Mouse (Mus musculus) cerebellum, adult 11-12 months (tissue): ENCODE data around the gene Mfsd12.

Source experiments
- DNase-seq: peaks from one replicate; pipeline ENCODE4 v3.0.0; 2022

Mfsd12 gene

DNA sequence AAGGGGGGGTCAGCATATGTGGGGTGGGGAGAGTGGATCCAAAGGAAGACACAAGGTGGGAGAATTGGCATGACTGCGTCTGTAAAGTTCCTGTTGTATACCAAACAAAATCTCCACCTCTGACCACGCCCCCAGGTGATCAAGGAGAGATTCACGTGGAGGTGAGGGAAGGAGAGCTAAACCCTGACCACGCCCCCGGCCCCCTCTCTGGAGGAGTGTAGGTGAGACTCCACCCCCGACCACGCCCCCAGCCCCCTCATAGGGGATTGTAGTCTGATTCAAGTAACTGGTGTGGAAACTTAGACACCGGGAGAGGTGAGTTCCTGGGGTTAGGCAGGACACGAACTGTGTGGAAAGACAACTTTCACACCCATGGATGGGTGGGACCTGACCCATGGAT lies 46.8 kb downstream of the Mfsd12 start:
- DNase-seq: no peak

DNA sequence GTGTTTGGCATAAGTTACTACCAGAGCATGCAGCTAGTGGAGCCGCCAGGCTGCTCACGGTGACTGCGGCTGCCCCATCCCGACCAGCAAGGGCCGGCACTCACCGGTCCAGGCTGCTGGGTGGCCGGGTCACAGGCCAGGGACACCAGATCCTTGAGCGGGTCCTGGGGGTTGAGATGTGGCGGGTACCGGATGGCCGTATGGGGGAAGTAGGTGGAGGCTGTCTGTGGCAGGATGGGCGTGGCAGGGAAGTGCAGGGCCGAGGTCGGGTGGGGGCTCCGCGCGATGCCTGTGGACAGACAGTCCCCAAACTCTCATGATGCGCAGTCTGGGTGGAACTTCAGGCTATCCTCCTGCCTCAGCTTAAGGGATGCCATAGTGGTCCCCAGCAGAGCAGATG lies 47.4 kb downstream of the Mfsd12 start:
- DNase-seq: no peak

DNA sequence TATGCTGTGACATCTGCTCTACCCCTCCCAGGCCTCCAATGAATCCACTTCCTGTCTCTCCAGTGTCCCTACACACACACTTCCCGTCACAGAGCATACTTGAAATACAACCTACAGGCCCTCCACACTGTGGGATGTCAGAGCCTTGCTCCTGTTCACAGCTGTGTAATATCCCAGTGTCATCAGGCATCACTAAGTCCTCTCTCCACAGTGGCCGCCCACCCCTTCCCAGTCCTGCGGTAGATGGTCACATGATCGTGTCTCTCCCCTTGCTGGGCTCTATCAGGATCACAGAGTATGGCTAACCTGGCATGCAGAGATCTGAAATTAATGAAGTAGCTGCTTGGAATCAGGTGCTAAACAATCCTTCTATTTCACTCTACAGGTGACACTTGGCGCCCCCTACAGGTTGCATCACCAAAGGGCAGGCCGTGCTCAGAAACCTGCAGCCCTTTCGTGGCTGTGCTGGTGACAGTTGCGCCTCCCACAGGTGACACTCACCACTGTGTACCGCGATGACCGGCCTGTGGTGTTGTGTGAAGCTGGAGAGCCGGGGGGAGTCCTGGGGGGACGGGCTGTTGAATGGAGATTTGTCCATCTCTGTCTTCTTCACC lies 48.4 kb downstream of the Mfsd12 start:
- DNase-seq: peak; percentile 83

DNA sequence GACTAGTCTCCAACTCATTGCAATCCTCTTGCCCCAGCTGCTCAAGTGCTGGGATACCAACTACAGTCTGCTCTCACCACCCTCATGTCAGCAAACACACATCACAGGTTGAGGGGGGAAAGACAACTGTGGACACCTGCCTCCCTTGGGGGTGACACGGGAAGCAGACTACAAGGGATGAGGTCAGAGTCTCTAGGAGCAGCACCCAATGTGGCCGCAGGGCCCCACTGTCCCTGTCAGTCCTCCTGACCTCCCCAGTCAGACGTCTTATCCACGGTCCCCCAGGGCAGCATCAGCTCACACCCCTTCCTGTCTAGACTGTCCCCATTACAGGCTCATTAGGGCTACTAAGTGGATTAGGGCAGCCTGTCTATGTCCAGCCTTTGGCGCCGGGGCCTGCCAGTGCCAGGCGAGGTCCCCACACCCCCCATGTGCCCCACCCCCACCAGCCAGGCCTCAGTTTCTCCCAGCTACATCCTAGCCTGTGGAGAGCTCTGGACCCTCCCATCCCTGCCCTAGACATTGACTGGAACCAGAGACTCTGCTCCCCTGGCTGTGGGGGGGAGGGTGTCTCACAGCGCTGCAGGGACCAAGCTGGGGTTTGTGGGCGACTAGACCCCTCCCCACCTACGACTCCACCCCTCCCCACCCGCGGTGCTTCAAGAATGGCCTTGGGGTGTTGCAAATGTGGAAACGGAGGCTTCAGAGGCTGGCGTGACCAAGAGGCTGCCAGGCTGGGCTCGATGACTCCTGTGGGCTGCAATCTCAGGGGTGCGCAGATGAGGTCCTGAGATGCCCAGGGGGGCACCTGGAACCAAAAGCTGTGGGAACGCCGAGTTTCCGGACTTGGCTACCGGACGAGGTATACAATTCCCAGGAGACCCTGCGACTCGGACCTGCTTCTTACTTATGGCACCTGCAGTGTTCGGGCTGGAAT lies 49.5 kb downstream of the Mfsd12 start:
- DNase-seq: peak; percentile 69

DNA sequence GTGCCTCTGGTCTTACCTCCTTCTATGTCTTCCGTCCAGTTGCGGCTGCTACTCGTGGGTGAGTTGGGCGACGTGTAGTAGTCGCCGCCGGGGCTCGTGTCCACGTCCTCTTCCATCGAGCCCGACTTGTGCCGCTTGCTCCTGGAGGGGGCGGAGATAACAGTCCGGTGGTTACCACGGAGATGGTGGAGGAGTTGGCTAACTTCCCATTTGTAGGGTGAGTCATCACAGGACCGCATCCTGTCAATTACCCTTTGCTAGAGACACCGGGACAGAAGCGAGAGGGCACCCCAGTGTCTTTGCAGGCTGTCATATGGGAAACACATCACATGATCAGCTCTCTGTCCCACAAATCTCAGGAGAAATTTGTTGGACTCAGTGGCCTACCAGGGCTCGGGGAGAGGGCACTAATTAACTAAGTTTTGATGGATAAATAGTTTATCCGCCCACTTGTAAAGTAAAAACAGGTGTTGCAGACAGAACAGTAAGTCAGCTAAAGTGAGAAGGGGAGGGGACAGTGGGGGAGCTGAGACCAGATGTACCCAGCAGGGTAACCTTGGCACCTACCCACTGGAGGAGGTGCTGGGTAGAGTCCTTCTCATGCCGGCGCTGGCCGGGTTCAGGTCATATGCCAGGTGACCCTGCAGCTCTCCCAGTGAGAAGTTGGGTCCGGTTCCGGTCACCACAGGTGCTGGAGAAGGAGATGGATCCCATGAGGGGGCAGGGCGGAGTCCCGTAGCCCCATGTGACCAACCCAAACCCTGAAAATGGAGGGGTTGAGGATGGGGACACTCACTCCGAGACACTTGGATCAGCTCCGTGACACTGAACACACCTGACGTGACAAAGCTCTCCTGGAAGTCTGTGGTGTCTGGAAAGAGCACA lies 50.5 kb downstream of the Mfsd12 start:
- DNase-seq: peak; percentile 89

DNA sequence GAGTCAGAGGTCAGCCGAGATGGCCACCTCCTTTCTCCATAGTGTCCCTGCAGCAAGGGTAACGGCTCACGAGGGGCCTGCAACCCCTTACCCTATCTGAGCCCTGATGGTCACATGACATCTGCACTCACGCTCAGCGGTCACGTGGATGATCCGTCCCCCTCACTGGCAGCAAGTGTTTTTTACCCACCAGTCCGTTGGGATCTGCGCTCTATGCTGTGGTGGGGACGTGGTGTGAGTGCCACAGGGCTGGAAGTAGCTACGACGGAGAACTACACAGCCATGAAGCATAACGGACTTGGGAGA lies 51.1 kb downstream of the Mfsd12 start:
- no peak for DNase-seq

DNA sequence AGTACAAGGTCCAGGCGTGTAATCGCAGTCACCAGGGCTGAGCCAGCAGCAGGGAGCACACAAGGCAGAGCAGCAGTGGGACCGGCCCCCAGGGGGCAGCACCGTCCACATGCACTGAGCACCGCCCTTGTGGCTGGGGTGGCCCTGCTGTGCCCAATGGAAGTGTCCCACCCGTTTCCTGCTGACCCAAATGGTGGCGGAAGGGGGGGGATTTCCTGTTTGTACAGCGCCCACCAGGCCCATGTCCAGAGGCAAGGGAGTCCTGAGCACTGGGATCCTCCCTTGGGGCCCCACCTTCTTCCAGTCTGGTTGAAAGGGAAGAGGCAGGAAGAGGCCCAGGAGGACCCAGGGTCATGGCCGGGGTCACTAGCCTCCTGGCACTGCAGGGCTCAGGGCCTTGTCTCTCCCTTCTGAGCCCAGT lies 51.6 kb downstream of the Mfsd12 start:
- DNase-seq: peak; percentile 78

DNA sequence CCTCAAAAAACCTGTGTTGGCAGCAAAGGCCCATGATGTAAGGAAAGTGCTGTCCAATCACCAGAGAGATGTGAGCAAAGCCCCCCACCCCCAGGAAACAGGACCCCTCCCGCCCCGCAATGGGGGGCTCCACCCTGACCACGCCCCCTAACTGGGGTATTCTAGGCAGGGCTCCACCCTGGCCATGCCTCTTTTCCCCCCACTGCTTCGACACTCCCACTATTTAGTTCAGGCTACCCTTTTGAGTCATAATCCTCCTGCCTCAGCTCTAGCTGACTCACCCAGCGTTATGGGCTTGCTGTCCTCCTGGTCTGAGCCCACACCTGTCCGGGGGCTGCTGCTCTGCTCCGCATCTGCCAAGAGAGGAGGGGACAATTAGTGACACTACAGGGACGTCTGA lies 52.0 kb downstream of the Mfsd12 start:
- peak; percentile 65 for DNase-seq

DNA sequence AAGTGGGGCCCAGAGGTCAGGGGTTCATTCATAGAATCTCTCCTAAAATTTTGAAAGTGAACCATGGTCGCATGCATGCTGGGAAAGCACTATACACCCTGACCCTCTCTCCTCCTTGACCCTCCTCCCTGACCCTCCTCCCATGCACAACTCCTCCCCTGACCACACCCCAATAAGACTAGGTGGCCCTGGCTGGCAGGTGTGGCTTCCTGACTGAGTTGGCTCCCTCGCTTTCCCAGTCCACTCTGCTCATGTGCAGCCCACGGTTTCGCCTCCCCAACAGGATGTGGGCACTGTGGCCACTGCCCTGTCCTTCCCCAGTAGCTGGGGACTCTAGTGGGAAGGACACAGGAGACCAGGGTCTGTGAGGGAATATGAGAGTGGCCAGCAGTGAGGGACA lies 53.1 kb downstream of the Mfsd12 start:
- peak; percentile 63 for DNase-seq

DNA sequence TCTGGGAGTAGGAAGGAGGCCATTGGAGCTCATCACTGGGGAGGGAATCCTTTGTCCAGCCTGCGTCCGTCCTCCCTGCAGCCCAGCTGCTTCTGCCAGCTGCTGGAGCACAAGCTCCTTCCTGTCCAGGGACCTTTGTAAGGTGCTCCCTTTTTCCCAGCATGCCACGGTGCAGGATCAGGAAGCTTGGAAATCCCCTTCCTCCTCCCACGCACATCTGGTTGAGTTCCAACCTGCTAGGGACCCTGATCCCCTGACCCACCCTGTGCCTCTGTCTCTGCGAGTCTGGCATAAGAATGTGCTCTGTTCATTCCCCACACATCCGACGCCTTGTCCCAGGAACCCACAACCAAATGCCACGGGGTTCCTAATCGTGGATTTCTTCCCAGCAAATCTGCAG lies 53.7 kb downstream of the Mfsd12 start:
- DNase-seq: no peak

DNA sequence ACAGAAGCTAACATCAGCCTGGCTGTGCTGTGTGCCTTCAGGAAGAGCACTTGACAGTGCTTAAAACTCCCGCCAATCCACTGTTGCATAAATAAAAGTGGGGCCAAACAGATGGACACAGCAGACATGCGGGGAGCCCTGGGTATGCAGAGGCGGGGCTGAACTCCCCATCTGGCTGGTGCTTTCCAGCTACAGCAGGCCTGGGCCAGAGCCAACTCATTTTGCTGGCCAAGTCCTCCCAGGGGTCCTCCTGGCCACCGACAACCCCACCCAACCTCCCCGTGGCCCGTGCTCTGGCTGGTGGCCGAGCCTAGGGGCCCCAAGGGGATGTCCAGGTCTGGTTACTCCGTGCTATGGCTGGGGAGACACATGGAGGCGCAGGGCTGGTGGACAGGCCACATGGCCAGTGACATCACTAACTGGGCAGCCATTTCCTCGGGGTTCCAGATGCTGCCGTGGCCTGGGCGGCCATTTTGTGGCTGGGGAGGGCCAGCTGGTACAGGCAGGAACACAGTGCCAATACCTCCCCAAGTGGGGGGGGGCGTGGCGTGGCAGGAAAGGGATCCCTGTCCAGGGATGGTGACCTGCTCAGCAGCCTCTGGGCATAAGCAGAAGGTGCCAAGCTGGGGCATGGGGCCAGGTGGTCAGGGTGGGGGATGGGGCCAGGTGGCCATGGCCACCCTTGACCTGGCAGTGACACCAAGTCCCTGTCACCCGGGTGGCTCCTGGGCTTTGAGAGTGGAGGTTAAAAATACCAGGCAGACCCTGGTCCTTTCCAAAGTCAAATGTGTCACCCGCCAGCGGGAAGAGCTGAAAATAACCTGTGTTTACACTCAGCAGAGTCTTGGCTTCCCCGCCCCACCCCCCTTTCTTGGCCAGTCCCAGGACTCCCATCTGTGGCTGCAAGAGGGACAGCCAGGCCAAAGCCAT lies 54.4 kb downstream of the Mfsd12 start:
- peak; percentile 93 for DNase-seq

DNA sequence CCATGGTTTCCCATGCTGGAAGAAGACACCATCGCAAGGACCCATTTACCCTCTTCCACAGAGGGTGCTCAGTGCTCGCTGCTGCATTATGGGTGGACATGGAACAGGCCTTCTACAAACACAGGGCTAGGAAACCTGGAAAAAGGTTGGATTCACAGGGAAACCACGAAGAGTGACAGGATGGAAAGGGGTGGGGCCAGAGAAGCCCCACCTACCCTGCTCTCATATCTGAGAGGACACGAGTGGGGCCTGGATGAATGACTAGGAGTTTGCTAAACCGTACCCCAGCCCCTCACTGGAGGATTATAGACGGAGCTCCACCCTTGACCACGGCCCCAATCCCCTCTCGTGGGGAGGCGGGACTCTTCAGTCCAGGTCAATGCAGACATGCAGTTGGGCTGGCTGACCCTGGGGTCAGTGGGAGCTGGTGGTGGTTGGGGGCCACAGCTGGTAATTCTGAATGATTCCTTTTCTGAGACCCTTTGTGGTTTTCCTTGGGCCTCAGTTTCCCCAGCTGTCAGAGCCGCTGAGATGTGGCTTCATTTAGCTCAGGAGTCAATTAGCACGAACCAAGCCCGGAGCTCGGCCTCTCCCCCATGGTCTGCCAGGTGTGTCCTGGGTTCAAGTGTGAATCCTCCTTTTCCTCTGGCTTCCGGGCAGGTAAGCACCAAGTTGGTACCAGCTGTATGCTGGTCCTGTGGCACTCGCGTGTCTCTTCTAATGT lies 55.5 kb downstream of the Mfsd12 start:
- DNase-seq: peak; percentile 75

DNA sequence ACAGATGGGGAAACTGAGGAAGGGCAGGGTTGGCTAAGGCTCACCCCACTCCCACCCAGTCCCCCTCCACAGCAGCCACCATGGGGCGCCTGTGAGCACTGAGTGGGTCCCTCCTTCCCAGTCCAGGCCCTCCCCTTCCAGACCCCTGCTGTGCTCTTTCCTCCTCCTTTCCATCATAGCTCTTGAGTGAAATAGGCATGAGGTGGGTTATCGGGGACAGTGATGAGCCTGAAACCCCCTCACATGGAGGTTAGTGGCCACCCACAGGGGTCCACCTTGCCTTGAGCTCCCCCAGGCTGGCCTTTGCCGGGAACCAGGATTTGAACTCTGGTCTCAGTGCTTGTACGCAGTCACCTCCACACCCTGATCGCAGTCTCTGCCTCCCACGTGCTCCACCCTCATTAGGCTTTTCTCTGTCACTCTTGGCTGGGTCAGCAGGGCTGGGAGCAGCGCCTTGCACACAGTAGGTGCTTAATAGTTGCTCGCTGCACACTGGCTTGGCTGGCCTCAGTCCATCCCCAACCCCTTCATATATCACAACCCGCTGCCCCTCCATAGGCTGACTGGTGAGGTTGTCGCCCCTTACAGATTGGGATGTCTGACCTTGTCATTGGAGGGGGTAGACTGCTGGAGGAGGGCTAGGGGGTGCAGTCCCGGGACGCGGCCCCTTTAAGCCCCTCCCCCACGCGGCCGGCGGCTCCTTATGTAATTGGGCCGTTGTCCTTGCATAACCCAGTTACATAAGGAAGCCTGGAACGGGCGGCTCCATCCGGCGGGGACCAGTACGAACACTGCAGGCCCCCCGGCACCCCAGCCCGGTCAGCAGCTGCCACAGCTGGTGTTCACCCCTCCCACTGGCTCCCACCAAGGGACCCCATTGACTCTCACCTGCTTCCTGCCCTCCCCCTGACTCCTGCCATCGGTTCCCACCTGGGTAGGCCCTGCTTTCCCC lies 56.3 kb downstream of the Mfsd12 start:
- peak; percentile 90 for DNase-seq

DNA sequence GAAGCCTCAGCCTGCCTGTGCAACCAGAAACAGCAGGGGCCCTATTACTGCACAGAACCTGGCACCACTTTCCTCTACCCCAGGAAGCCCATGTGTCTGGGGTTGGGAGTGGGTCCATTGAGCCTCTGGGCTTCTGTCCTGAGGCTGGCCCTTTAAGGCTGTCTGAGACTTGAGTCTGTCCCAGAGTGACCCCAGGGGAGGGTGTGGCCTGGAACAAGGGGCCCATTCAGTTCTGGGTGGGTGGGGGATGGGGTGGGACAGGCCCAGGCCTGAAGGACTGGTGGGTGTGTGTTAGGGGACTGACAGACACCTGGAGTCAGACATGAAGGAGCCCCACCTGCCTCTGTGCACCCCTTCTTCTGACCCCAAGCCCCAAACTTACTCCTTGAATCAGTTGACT lies 57.4 kb downstream of the Mfsd12 start:
- DNase-seq: no peak

DNA sequence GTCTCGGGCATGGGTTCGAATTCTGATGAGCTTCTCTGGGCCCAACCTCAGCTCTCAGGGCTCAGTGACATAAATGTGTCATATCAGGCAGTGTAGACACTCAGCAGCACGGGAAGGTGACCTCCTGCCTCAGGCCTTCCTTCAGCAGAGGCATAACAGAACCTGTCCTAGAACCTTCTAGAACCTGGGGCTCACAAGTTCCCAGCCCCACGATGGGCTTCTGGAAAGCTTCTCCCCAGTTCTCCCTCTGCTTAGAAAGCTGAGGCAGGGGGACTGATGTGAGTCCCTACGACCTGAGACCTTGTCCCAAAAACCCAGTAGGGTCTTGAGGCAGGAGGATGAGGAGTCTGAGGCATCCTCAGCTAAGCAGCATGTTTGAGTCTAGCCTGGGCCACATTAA lies 57.9 kb downstream of the Mfsd12 start:
- no peak for DNase-seq
